Mouse (Mus musculus) embryonic facial prominence, embryonic 15.5 days (tissue): ENCODE measurements around the gene Hist2h2aa2. TPM values are rescaled to one million over a fixed set of nuclear protein-coding genes. Genes with fewer than 3 reads are reported as not detected.

Experiments
- microRNA-seq: library from miRNA; unstranded; fragments of <30 nt; microRNA quantifications from one replicate; pipeline ENCODE4, GENCODE M21; 2016; ENCODE audit warnings: borderline number of aligned reads
- polyA plus RNA-seq: library from polyadenylated mRNA; unstranded; fragments of >200 nt; fragmentation: Nextera tagmentation; extraction: Ambion mirVana; gene quantifications from 2 replicates; pipeline ENCODE4 v1.2.1, GENCODE M21; 2015

The Hist2h2aa2 gene
- polyA plus RNA-seq, 1 experiment from 2014 or later = 76.7 TPM

Small RNAs within 50 kb of the gene (microRNA-seq; reads per million reads assigned to microRNA genes)
- gene Gm44492 = not detected
- gene Gm47311 = not detected
- gene Gm47313 = not detected

Other genes with a start within 250 kb of the Hist2h2aa2 start
- gene Plekho1, start 244.3 kb downstream of the Hist2h2aa2 start, polyA plus RNA-seq = 36.7 and 47.0 TPM in 2 replicates
- 41.0 and 46.1 TPM in 2 replicates for gene Vps45, start 181.8 kb downstream of the Hist2h2aa2 start, polyA plus RNA-seq
- gene Otud7b, start 135.7 kb downstream of the Hist2h2aa2 start, polyA plus RNA-seq = 22.0 and 26.1 TPM in 2 replicates
- 25.7 and 26.6 TPM in 2 replicates for gene Mtmr11, start 78.3 kb downstream of the Hist2h2aa2 start, polyA plus RNA-seq
- gene Sf3b4, start 67.9 kb downstream of the Hist2h2aa2 start, polyA plus RNA-seq = 160 and 167 TPM in 2 replicates
- 4.8 and 5.6 TPM in 2 replicates for gene Sv2a, start 59.1 kb downstream of the Hist2h2aa2 start, polyA plus RNA-seq
- gene Bola1, start 20.6 kb downstream of the Hist2h2aa2 start, polyA plus RNA-seq = 50.9 and 52.6 TPM in 2 replicates
- gene Hist2h2ab, start 20.4 kb downstream of the Hist2h2aa2 start, polyA plus RNA-seq = not detected in 2 replicates
- 5.8 and 10.1 TPM in 2 replicates for gene Hist2h2ac, start 19.4 kb downstream of the Hist2h2aa2 start, polyA plus RNA-seq
- gene Hist2h2be, start 19.2 kb downstream of the Hist2h2aa2 start, polyA plus RNA-seq = 9.8 and 13.5 TPM in 2 replicates
- 4.7 and 5.7 TPM in 2 replicates for gene Hist2h3c2, start 1.1 kb downstream of the Hist2h2aa2 start, polyA plus RNA-seq
- gene Hist2h2aa1, start 5.2 kb upstream of the Hist2h2aa2 start, polyA plus RNA-seq = 25.9 and 30.4 TPM in 2 replicates
- 1.6 TPM in 1 of 2 replicates, not detected in the other for gene Hist2h3c1, start 6.4 kb upstream of the Hist2h2aa2 start, polyA plus RNA-seq
- gene Hist2h4, start 23.0 kb upstream of the Hist2h2aa2 start, polyA plus RNA-seq = 8.7 and 11.5 TPM in 2 replicates
- gene Hist2h3b, start 28.4 kb upstream of the Hist2h2aa2 start, polyA plus RNA-seq = 36.0 and 51.5 TPM in 2 replicates
- gene Hist2h2bb, start 29.5 kb upstream of the Hist2h2aa2 start, polyA plus RNA-seq = 7.0 and 8.6 TPM in 2 replicates
- gene Fcgr1, start 53.7 kb upstream of the Hist2h2aa2 start, polyA plus RNA-seq = 2.2 and 4.4 TPM in 2 replicates
- gene BC107364, start 212.0 kb upstream of the Hist2h2aa2 start, polyA plus RNA-seq = 0.31 TPM in 1 of 2 replicates, not detected in the other